Mouse (Mus musculus) brown adipose tissue, adult 24 weeks (tissue): Measurements from ENCODE around the gene Lrif1. TPM values are rescaled to one million over a fixed set of nuclear protein-coding genes. Genes with fewer than 3 reads are reported as not detected.
"Not testable (repeated sequence)": the region's sequence is repeated elsewhere in the genome, so short reads cannot be mapped to it uniquely, and the experiment has no call there.

Experiments used
- H3K27ac ChIP-seq: fragments of 200-500 bp; replicated peaks from 2 replicates; pipeline ENCODE4 v1.5.1; 2012; ENCODE audit warnings: low read depth, mild to moderate bottlenecking, low read length
- H3K4me1 ChIP-seq: fragments of 200-500 bp; 2 replicates; pipeline ENCODE4 v1.6.1; 2012; ENCODE audit warnings: low read length, mixed read lengths; ENCODE audit not compliant: control insufficient read depth, insufficient read depth, insufficient read length
- H3K4me3 ChIP-seq: fragments of 200-500 bp; 2 replicates; pipeline ENCODE4 v1.5.1; 2012; ENCODE audit warnings: low read depth, mild to moderate bottlenecking, low read length, moderate library complexity; ENCODE audit not compliant: insufficient read depth
- polyA plus RNA-seq: library from polyadenylated mRNA; stranded (reverse); fragments of >200 nt; gene quantifications from 2 replicates; pipeline ENCODE4 v1.2.4, GENCODE M21; 2012; ENCODE audit not compliant: missing spikeins, insufficient read depth, insufficient read length

The Lrif1 gene
- polyA plus RNA-seq = 9.6 and 14.1 TPM in 2 replicates

- Histone ChIP-seq H3K4me1 (no peaks in the 10 kb centered on the region), H3K4me3 (peak within 1 kb of the TSS; percentile 56), H3K27ac (no peak within 1 kb of the TSS)
These were observed at the start of gene Lrif1 for GRCm38 (mm10) chr3:106684830-106685229. TSS of gene Lrif1 (plus strand) at chr3:106684987.

DNA sequence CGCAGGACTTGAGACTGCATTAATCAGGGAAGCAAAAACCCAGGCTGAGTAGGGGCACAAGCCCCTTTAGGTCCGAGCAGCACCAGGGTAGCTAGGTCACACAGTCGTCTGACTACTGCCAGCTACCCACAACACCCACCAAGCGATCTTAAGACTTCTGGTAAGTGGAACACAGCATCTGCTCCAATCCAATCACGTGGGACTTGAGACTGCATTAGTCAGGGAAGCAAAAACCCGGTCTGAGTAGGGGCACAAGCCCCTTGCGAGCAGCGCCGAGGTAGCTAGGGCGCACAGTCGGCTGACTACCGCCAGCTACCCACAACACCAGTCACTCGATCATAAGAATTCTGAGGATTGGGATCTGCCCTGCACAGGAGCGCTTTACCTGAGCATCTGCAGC lies 12.0 kb upstream of the Lrif1 start:
- H3K4me1 ChIP-seq, H3K27ac ChIP-seq, H3K4me3 ChIP-seq: not testable (repeated sequence)

DNA sequence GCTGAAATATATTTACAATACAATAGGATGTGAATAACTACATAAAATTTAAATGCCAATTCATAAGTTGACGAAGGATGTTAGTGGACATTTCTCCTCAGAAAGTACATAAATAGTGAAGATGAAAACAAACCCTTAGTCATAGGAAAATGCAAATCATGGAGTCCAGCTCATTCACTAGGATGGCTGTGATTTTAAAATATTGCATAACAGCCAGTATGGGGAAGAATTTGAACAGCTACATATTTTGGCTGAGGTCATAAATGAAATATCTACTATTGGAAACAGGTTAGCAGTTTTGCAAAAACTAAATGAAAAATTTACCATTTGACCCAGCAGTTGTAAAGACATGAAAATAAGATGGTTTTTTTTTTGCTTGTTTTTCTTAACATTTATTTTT lies 594 bp downstream of the Lrif1 start:
- H3K4me3 ChIP-seq = no peak overlapping the region
- no peak overlapping the region for H3K27ac ChIP-seq
- no peaks in the 10 kb centered on the region for H3K4me1 ChIP-seq

- Histone ChIP-seq H3K4me1 (no peaks in the 10 kb centered on the region), H3K27ac (peak overlapping the region; percentile 87), H3K4me3 (peak overlapping the region; percentile 86)
These were observed 36.7 kb downstream of the Lrif1 start for GRCm38 (mm10) chr3:106721397-106722027.

- H3K27ac ChIP-seq = peak overlapping the region; percentile 87
- H3K4me1 ChIP-seq = no peaks in the 10 kb centered on the region
- H3K4me3 ChIP-seq = peak overlapping the region; percentile 86
These were observed 37.5 kb downstream of the Lrif1 start for GRCm38 (mm10) chr3:106722028-106722945.

DNA sequence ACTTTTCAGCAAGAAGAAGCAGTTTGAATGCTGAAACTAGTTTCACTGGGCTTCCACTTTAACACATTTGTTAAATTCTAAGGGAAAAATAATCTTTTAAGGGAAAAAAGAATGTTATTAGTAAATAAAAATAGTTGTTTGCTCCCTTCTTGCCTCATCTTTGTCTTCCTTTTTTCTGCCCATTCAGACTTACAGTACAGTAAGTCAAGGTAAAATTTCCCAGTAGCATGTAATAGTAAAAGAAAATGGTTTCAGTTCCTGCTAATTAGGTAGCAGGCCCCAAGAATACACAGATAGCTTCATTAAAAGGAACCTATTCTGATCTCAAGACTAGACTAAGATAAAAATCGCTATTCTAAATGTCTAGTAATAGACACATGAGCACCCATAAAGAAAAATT lies 71.1 kb downstream of the Lrif1 start:
- H3K4me1 ChIP-seq = no peaks in the 10 kb centered on the region
- H3K27ac ChIP-seq = no peak overlapping the region
- H3K4me3 ChIP-seq = no peak overlapping the region

DNA sequence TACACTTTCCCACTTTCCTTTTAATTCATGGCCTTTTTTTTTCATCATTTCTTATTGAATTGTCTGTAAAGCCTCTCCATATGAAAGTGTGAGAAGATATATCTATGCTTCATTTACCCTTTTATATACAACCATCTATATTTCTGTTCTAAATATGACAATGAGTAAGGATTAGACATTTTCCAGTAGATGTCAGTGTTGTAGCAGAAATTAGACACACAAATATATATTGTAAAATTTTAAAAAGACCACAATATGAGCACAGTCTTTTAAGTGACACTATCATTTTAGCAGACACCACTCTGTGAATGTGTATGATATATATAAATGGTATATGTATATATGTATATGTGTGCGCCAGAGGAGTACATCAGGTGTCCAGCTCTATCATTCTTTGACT lies 87.0 kb downstream of the Lrif1 start:
- Histone ChIP-seq H3K4me1 (no peaks in the 10 kb centered on the region), H3K4me3 (no peak overlapping the region), H3K27ac (no peak overlapping the region)

- H3K4me1 ChIP-seq = no peaks in the 10 kb centered on the region
- no peak overlapping the region for H3K4me3 ChIP-seq
- no peak overlapping the region for H3K27ac ChIP-seq
These were observed 100.3 kb downstream of the Lrif1 start for GRCm38 (mm10) chr3:106785130-106785529.

Other genes with a start within 250 kb of the Lrif1 start
- gene Dennd2d, start 202.6 kb upstream of the Lrif1 start, polyA plus RNA-seq = 4.4 and 4.5 TPM in 2 replicates
- 107 and 131 TPM in 2 replicates for gene Dram2, start 137.2 kb upstream of the Lrif1 start, polyA plus RNA-seq
- 25.1 and 44.5 TPM in 2 replicates for gene Cept1, start 137.2 kb upstream of the Lrif1 start, polyA plus RNA-seq
- gene Cd53, start 105.2 kb downstream of the Lrif1 start, polyA plus RNA-seq = 7.5 and 12.1 TPM in 2 replicates
- not detected in 2 replicates for gene Olfr266, start 141.3 kb downstream of the Lrif1 start, polyA plus RNA-seq